ENCODE assay signal across 9 mouse cellular contexts in genomic region chr16:21274012-21274528, GRCm38 (mm10).
A peak's percentile ranks its signal among the peaks of the same experiment; 100 is the strongest.
DNase-seq lines count a peak whose midpoint lies in the region; ATAC-seq and TF ChIP-seq lines count a peak whose summit lies in the region.
"Had no signal": no experiment of that assay in that cellular context is flagged by ENCODE, and none has a peak within 500 bp of the region (broad histone marks: within the 10 kb centered on the region; RNA-seq: fewer than 3 reads in every experiment).

No protein-coding gene starts in this region.

- TF ChIP-seq CTCF in brain, embryonic 14.5 days (IDR thresholded peaks at IDR 0.05; ENCODE audit: borderline replicate concordance, extremely low read depth, insufficient read depth, insufficient read length), result no peak

- H3K9me3 ChIP-seq in hindbrain, embryonic 16.5 days (ENCODE audit: control insufficient read depth, low read length), result peaks cover 2% of the 10 kb centered on the region; the same call in 1 of the 2 replicates
- H3K9me3 ChIP-seq in midbrain, embryonic 12.5 days, result no peaks in the 10 kb centered on the region

- H3K27me3 ChIP-seq in hindbrain, embryonic 16.5 days (replicated peaks; ENCODE audit: control insufficient read depth, insufficient read depth, low read length), result no peaks in the 10 kb centered on the region
- no peaks in the 10 kb centered on the region for H3K27me3 ChIP-seq in midbrain, embryonic 12.5 days

- H3K4me3 ChIP-seq in hindbrain, embryonic 16.5 days (ENCODE audit: low read length), result no peak overlapping the region
- no peak overlapping the region for H3K4me3 ChIP-seq in midbrain, embryonic 12.5 days
- H3K4me3 ChIP-seq: erythroblast, embryonic 14.5 days had no signal

- no peak overlapping the region for H3K4me2 ChIP-seq in hindbrain, embryonic 16.5 days (ENCODE audit: low read length)
- H3K4me2 ChIP-seq in midbrain, embryonic 12.5 days (replicated peaks), result 0 out of 2 replicates have a peak overlapping the region, but pooled peaks have one; percentile 21

- H3K27ac ChIP-seq in hindbrain, embryonic 16.5 days (ENCODE audit: low read depth, low read length), result peak overlapping the region; percentile 14; the same call in 1 of the 2 replicates
- peak overlapping the region; percentile 81 for H3K27ac ChIP-seq in midbrain, embryonic 12.5 days (replicated peaks)

- ATAC-seq in hindbrain, embryonic 16.5 days, result peak; percentile 88
- ATAC-seq in midbrain, embryonic 12.5 days (ENCODE audit: low FRiP score, low read depth), result peak; percentile 79

- 5% methylated on average over 2 of the region's 2 CpGs for WGBS in hindbrain, embryonic 16.5 days
- WGBS in midbrain, embryonic 12.5 days, result 4% methylated on average over 2 of the region's 2 CpGs

- H3K9ac ChIP-seq in hindbrain, embryonic 16.5 days (ENCODE audit: low read depth, low read length), result no peak overlapping the region
- H3K9ac ChIP-seq in midbrain, embryonic 12.5 days (replicated peaks), result no peak overlapping the region

- H3K4me1 ChIP-seq in hindbrain, embryonic 16.5 days (ENCODE audit: control insufficient read depth, insufficient read depth, low read depth, low read length), result peaks cover 9% of the 10 kb centered on the region
- peaks cover 44% of the 10 kb centered on the region for H3K4me1 ChIP-seq in midbrain, embryonic 12.5 days

- H3K36me3 ChIP-seq in hindbrain, embryonic 16.5 days (ENCODE audit: control insufficient read depth, insufficient read depth, low read length), result no peaks in the 10 kb centered on the region
- H3K36me3 ChIP-seq in midbrain, embryonic 12.5 days, result no peaks in the 10 kb centered on the region

- DNase-seq in brain, embryonic 14.5 days (ENCODE audit: low read depth), result peak; percentile 95
- peak; percentile 55 for DNase-seq in embryo, embryonic 9.5 days (ENCODE audit: extremely low spot score)
- DNase-seq in cerebellum, adult 9-10 months, result no peak
- no peak for DNase-seq in lung, postnatal 14 days
- no peak for DNase-seq in cerebellum, adult 11 months
- DNase-seq: thymus, postnatal 36 days had no signal

- TF ChIP-seq POLR2A in brain, embryonic 14.5 days (IDR thresholded peaks at IDR 0.05; ENCODE audit: borderline replicate concordance, extremely low read depth, insufficient read depth, insufficient read length, poor library complexity, severe bottlenecking), result no peak

Comparison
In these comparisons a context has a peak if more than half of its experiments do, and no peak if none do; other contexts are left out.
1. DNase-seq: peak in brain, embryonic 14.5 days (single experiment) and embryo, embryonic 9.5 days (single experiment); none in cerebellum, adult 9-10 months (single experiment), lung, postnatal 14 days (single experiment) and cerebellum, adult 11 months (single experiment).